Mouse (Mus musculus): ENCODE measurements around the gene Ucn.

DNA sequence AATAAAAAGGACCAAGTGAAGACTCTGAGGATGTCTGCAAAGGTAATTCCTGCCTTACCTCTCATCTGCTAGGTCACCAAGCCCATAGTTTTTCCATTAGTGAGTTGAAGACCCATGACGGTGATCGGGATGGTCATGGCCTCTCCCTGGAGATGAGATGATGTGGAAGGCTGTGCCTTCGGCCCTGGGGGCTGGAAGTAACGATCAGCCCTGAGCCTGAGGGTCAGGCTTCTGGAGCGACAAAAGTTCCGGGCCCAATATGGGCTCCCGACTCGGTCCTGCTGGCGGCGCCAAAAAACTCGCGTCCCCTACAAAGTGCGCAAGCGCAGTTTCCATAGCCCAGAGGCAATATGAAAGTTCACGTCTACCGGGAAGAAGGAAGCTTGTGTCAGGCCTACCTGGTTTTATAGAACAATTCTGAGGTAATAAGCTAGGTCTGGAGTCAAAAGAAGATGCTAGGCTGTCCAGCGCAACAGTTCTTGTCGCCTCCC lies 30.6 kb downstream of the Ucn start, which contains the start of gene Slc30a3:
- TF ChIP-seq POLR2A (IDR thresholded peaks at IDR 0.05; ENCODE audit: extremely low read depth, insufficient read depth, low read length) (no peak), CTCF (IDR thresholded peaks at IDR 0.05; ENCODE audit: extremely low read depth, insufficient read depth, low read length) (no peak)
